Mouse (Mus musculus) adrenal gland, postnatal 10 days (tissue): ENCODE measurements around the gene Ahnak. TPM values are rescaled to one million over a fixed set of nuclear protein-coding genes. Genes with fewer than 3 reads are reported as not detected.
"Not testable (repeated sequence)": the region's sequence is repeated elsewhere in the genome, so short reads cannot be mapped to it uniquely, and the experiment has no call there.

Experiments used
- DNase-seq: peaks from one replicate; pipeline ENCODE4 v3.0.0; 2021; ENCODE audit warnings: mixed read lengths
- total RNA-seq, 2 experiments: library from RNA; stranded (reverse); gene quantifications; 2 replicates each; pipeline ENCODE4 v1.2.3; 2021

The Ahnak gene
- total RNA-seq, 2 experiments from 2014 or later = 146 to 184 TPM

DNA sequence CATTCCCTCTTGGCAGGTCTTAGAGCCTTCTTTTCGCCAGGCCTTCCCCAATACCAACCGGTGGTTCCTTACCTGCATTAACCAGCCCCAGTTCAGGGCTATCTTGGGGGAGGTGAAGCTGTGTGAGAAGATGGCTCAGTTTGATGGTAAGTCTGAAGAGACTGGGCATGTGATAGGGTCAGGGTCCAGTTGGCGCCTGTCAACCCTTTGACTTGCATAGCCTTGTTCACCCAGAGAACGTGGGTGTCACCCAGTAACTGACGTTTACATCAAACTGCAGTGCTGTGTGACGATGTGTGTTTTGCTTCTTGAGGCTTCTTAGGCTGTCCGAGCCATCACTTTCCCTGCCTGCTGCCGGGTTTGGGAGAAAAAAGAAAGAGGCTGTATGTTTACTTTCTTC lies 16.6 kb upstream of the Ahnak start:
- not testable (repeated sequence) for DNase-seq

DNA sequence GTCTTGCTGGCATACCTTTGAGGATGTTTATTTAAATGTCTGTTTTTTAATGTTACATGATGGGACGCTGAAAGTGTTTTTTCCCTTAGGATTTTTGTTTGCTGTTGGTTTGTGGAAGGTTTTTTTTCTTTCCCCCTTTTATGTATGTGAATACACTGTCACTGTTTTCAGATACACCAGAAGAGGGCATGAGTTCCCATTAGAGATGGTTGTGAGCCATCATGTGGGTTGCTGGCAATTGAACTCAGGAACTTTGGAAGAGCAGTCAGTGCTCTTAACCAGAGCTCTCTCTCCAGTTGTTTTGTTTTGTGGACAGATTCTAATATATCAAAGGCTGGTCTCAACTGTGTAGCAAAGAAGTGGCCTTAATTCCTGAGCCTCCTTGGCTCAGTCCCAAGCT lies 14.4 kb upstream of the Ahnak start:
- DNase-seq = no peak

DNA sequence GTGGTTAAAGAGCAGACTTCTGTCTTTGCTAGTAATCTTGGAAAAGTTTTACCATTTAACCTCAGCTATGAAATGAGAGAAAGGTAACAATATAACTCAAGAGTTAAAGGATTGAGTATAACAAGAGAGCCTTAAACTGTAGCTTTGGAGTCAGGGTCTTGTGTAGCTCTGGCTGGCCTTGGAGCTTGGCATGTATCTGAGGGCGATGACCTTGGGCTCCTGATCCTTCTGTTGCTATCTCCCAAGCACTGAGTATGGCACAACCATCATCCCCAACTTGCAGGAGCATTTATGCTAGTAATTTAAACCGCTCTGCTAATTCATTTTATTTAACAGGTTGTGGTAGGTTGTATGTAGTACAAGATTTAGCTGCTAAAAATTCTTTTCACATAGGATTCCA lies 13.6 kb upstream of the Ahnak start:
- DNase-seq = no peak

DNA sequence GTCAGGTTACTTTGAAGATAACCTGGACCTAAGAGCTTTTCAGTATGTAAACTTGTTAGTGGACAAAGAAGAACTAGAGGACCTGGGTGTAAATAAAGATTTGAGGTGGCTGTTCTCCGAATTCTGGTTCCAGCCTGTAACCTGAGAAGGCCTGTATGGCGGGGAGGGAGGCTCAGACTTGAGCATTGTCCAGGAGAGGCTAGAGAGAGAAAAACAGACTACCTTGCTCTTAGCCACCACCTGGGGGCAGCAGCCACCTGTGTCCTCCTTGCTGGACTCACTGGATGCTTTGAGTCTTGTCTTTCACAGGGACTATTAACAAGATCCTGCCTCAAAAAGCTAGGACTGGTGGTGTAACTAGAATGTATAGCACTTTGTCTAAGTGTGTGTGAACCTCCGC lies 12.5 kb upstream of the Ahnak start:
- DNase-seq = peak; percentile 60

DNA sequence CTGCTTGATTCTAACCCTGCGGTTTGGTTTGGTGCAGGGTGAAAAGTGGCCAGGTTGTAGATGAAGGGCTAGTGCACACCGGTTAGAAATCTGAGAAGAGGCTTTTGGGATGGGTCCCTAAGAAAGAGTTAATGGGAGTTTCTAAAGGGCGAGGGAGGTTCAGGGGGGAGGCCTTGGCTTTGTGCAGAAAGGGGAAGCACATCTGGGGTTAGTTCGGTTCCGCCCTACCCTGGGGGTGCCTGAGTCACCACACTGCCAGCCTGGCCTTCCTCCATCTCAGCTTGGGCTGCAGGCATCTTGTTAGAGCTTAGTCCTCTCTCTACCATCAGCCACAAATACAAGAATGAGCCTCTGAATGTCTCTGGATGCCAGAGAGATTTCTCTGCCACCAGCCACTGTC lies 8.3 kb upstream of the Ahnak start:
- DNase-seq = peak; percentile 38

DNA sequence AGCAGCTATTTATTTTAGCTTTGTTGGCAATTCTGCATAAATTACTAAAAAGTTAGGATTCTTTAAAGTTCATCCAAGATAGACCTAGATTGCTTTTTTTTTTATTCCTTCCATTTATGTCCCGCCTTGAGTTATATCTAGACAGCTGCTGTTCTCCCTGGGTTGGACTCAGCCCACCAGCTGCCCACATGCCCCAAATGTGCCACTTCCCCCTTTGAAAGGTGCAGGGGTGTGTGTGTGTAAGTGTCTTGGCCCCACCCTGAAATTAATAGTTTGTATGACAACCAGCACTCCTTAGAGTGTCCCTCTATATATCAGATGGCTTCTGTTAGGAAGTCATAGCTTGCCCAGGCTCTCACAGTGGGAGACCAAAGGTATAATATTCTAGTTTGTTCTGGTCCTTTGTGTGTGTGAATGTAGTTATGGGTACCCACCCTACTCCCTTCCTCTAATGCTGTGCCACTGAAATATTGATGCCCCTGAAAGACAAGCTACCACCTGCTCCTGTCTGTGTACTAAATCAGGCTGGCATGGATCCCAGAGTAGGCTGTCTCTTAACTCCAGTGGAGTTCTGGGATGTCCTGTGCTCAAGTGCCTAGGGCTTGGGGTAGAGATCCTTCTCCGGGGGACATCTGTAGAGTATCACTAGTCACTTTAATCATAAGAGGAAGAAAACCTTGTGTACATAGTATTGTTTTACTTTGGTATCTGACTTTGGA lies 7.5 kb upstream of the Ahnak start:
- peak; percentile 48 for DNase-seq

DNA sequence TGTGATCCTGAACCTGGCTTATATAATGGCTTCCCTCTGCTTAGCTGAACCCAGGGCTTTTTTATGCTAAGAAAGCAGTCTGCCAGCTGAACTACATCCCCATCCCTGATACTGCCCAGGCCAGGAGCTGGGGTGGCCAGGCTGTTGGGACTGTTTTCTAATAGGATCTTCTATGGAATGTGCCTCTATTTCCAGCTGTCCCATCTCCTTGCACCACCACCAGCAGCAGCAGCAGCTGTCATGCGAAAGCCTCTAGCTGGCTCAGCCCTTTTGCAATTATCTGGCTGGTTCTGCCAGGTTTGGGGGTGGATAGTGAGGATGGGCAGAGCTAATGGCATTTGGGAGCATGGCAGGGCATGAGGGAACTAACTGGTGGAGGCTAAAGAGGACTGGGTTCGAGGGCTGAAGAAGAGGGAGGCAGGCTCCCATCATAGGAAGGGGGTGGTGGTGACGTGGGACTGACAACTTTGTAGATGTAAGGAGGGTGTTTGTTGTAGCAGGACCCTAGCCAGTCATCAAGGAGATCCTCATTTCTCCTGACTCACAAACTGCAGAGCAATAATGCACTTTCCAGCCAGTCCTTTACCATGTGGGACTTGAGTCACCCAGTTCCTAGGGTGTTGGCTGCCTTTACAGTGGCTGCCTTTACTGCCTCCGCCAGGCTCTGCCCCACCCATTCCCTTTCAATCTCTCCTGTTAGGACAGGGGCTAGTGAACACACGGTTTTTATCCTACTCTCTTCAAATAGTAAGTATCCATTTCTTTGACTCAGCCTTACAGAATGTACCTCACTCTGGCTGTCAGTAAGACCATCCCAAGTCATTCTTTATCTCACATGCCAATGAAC lies 6.6 kb upstream of the Ahnak start:
- no peak for DNase-seq

DNA sequence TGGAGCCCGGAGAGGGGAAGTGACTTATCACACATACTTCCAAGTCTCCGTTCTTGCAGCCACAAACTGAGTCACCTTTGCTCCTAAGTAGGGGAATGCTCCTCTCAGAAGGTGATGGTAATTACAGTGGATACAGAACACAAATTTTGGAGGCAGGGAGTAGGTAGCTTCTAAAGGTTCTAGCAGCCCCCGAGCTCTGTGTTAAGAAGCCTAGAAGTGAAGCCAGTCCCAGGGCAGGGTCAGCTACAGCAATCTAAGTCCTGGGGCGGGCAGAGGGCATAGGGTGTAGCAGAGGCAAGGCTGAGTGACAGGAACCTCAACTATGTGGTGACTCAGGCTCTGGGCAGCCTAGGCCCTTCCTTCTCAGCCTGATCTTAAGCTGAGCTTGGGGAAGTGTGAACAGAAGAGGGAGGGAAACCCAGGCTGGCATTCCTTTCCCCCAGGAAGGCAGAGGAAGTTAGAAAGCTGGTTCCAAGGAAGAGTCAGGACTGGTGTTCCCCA lies 5.9 kb upstream of the Ahnak start:
- peak; percentile 52 for DNase-seq

DNA sequence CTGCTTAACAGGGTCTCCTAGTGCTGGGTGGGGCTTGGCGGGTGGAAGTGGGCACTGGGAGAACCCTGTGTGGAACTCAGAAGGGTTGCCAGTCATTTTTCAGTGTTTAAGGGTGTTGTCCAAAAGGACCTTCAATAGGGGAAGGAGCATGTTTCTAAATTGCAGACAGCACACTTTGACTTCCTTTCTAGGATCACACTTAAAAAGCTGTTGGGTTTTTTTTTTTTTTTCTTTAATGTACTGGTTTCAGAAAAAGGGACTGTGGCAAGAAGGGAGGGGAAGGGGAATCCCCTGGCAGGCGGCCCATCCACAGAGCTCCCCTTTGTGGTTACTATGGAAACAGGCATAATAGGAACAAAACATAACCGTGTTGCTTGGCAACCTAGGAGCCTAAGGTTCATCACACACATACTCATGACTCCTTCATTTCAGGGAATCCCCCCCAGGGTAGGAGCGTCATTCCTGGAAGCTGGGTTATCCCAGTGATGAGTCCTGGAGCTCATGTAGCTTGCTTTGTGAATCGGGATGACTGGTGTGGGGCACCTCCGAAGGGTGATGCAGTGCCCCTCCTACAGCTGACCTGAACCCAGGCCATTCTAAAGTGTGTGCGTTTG lies 4.7 kb upstream of the Ahnak start:
- DNase-seq = peak; percentile 68

DNA sequence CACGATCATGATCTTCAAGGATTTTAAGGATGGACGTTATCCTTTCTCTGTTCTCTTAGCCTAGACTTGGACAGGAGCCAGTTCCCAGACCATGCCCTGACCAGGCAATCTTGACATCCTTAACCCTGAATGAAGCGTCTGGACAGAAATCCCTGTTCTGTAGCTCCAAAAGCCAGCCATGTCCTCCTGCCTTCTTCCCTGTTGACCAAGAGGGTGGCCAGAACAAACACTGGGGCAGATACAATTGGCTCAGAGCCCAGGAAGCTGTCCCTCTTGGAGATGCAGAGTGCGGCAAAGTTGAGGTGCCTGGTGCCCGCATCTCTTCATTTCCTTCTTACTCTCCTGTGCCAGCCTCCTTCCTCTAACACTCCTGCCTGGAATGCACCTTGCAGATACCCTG lies 3.2 kb upstream of the Ahnak start:
- peak; percentile 25 for DNase-seq

DNA sequence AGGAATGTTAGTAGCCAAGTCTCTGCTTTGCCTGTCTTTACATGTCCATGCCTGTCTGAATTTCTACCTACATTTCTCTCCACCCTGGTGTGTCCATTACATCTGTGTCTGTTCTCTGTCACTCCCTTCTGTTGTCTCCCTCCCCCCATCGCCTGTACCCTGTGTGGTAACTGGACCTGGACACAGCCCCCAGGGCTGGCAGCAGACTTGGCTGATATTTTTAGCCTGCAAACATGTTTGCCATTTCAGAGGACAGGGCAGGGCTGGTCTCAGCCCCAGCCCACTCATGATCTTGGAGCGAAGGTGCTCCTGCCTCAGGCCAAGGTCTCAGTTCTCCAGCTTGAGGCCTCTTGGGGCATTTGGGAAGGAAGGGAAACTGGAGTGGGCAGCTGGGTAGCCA lies 1.3 kb upstream of the Ahnak start:
- no peak for DNase-seq

DNA sequence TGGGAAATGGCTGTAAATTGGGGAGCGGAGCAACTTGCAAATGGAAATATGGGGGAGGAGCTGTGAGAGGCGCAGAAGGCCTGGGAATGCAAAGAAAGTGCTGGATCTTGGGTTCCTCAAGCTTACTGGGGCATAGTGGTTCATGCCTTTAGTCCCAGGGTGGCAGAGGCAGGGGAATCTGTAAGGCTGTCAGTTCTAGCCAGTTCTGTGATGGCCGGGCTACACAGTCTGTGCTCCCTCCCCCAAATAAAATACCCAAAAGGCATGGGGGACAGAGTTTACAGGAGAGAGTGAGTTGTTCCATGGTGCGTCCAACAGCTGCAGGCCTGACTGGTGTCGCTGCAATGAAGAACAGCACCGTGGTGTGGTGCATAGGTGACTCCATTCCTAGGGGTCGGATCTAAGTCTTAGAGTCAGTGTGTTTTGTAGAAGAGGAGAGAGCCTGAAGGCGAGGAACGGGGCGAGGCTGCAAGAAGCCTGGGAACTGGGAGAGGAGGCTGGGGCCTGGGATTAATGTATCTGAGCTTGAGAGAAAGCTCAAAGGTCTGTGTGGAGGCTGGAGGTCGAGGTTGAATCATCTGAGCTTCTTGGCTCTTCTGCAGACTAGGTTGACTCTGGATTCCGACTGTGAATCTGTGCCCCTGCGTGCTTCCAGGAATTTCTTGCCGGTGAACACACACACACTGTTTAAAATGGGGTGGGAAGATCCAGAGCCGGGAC lies 578 bp upstream of the Ahnak start:
- no peak for DNase-seq

DNA sequence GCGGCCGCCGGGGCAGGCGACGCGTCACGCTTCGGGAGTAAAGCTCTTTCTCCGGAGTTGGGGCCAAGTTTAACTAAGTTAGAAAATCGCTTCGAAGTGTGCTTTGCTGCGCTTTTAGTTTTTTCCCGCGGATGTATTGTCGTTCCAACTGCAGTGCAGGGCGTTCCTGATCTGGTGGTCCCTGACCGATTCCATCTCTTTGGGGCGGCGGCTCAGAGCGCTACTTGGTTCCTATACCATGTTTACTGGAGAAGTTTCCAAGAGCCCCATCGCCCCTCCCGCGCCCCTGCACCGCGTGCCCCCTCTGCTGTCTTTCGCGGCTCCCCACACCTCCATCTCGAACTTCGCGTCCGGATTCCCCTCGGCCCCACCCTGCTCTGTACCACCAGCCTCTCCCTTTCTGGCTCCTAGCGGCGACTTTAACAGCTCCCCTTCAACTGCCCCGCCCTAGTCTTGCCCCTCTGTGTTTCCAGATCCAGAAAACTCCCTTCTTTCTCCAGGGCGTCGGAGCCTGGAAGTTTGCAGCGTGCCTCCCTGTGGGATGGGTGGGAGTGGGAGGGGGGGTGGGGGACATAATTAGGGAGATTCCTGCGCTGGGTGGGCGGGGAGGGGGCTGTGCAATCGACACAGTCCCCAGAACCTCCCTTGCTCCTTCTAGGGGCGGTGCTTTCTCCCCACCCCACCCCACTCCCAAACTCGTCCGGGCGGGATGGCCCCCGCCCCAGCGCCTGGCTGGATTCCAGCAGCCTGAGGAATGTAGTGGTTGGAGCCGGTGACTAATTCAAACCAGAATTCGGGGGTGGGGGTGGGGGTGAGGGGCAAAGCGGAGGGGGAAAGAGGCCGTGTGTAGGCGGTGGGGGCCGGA lies 715 bp downstream of the Ahnak start:
- peak; percentile 88 for DNase-seq

DNA sequence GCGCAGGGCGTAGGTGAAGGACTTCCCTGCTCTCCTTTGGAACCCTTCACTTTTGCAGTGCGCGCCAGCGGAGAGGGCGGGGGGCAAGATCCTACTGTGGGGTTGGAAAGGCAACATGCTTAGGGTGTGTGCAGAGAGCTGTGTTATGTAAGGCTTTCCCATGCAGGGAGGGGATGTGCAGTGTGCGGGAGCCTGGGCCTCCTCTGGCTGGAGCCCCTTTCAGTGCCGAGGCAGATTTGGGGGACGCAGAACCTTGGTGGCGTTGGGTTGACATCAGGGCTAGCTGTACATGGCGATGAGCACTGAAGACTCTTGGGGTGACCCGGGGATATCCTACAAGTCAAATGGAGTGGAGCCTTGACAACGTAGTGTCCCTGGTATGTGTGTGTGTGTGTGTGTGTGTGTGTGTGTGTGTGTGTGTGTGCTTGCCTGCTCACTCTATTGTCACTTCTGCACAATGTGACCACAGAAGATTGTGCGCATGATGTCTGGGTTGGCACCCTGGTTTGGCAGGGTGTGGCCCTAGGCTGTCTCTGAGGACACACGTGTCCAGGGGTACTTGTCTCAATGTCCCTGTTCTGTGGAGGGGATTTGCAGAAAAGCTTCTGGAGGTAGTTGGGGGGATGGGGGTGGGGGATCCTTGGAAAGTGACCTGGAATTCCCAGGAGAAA lies 1.5 kb downstream of the Ahnak start:
- DNase-seq = no peak

DNA sequence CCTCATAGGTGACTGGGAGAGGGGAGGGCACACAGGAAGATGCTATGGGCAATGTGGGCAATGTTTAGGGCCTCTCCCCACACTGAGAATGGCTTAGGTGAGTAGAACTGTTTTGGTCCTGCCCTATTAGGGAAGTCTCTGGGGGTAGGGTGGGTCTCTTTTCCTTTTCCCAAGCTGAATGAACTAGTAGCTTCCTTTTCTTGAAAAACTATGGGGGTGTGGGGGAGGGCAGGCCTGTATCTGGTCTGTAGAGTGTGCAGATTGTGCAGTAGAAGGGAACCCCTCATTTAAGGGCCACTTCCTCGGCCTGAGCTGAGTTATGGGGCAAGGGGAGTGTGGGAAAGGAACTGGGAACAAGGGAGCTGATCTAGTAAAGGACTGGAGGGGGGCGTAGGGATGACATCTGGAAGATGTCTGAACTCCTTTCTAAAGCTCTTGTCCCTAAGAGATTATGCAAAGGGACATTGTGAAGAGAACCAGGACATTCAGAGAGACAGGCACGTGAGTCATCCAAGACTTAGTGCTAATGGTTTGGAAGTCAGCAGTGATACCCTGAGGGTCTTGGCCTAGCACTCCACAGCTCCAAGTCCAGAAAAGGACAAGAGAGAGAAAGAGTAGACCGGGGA lies 2.3 kb downstream of the Ahnak start:
- no peak for DNase-seq

DNA sequence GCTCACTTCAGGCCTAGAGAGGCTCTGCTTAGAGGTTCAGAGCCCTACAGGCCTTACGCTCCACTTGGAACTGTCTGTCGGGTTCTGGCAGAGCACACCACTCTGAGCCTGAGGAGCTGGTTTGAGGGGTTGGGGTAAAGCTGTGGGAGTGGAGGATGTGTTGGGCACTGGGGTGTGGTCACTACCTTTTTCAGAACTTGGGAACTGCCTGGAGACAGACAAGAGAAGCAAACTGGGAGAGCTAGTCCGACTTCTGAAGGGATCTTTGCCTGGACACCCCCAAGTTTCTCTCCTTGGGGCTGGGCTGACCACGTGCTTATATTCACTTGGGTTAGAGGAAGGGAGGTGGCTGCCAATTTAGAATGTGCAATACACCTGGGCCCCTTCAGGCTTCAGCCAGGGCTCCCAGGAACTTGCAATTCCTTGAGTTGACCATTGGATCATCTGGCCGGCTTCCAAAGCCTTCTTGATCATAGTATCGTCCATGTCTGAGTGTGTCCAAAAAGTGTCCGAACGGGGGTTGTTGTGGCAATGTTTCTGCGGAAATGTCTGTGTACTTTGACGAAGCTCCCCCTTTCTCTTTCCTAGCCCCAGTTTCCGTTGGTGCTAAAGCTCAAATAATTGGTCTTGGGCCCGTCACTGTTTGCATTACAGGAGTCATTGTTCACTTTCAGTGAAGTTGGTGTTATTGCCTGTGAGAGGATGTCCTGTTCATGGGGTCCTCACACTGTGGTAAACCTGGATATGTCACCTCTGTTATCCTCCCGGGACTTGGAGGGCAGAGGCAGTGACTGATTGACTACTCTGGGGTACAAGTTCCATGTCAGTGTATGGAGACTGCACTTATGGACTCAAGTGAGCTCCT lies 3.0 kb downstream of the Ahnak start:
- DNase-seq = peak; percentile 77

DNA sequence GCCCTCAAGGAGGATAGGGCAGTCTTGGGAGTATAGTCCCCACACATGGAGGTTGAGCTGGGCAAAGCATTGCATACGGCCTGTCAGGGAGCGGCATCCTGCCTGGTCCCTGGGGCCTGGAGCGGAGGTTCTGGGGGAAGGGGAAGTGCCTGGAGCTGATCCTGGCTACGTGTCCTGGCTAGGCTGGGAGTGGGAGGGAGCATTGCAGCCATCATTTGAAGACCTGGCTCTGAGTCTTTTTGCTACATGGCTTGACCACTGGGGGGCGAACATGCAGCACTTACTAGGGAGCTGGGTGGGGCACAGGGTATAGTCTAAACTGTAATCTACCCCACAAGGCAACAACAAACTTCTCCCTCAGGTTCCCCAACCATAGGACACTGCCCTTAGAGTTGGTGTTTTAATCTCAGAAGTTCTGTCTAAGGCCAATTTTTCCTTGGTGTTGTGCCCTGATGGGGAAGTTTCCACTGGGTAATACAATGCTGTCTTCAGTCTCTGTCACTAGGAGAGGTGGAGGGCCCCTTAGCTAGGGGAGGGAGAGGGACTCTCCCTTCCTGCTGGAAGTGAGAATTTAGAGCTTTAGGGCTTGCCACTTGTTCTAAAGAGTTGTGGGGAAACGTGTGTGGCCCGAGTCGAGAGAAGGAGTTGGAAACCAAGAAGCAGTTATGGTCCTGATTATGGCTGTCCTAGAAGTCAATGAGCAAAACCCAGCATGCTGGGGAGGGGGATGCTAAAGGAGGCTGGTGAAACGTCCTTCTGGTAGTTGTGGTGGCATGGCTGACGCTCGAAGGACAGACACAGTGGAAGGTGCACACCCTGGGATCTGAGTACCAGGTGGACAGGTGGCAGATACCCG lies 3.9 kb downstream of the Ahnak start:
- peak; percentile 90 for DNase-seq

DNA sequence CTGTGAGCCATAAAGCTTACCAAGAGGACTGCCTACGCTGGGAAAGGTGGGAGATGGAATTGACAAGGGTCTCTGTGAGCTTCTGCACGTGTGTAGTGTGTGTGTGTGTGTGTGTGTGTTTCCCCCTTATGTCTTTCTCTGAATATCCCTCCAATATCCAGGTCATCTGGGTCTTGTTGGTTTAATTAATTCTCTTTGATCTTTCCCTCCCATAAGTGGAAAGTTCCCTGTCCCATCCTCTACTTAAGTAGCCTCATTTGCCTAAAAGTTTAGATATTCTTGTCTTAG lies 4.5 kb downstream of the Ahnak start:
- DNase-seq = no peak
